Mouse (Mus musculus) CD4-positive, CD25-positive, alpha-beta regulatory T cell, adult 9 weeks (primary cell): Measurements from ENCODE around the gene Gm5485. TPM values are rescaled to one million over a fixed set of nuclear protein-coding genes. Genes with fewer than 3 reads are reported as not detected.

Experiments
- polyA plus RNA-seq: library from polyadenylated mRNA; unstranded; fragments of 100-300 nt; shearing (Covaris generic); gene quantifications from one replicate; pipeline ENCODE4 v1.2.1, GENCODE M21; 2017

Gene Gm5485
- polyA plus RNA-seq, result not detected

DNA sequence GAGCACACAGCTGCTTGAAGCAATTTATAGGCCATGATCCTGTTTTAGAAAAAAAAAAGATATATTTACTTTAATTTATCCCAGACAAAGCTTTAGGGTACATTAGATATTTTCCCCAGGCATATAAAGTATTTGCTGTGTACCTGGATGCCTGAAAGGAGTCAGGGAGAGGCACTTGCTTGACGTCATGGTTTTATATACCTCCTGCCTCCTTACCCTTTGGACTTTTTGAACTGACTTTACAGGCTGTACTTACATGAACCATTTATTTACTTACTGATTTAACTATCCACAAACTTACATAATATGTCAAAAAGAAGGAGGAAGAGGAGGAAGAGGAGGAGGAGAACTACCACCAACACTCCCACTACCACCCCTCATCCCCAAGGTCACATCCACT, at the start of gene Gm5485:
Gene Gm5485 (minus strand): TSS at position 171 of the 400 bp plus-strand sequence.

DNA sequence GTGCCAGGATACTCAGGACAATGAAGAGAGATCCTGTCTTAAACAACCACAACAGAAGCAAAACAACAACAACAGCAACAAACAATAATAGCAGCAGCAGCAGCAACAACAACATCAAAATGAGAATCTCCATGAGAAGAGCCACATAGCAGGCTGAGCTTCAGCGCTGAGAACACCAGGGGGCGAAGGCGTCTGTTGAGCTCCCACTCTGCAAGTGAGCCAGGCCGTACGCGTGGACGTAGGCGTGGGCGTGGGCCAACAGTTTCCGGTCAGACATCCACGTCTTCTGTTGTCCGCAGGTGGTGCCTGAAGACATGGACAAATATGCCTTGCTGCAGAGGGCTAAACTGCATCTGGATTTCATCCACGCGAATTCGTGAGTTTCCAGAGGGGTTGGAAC, 18.8 kb upstream of the Gm5485 start, which contains the start of gene Morc1:
Gene Morc1 (plus strand): TSS at position 211 of the 400 bp plus-strand sequence.

Other genes starting within 250 kb of the Gm5485 start
- gene Dppa4, start 128.7 kb downstream of the Gm5485 start, polyA plus RNA-seq, result not detected
- gene Dppa2, start 108.5 kb downstream of the Gm5485 start, polyA plus RNA-seq, result not detected
- gene Morc1, start 18.8 kb upstream of the Gm5485 start, polyA plus RNA-seq, result 0.47 TPM